Mouse (Mus musculus) midbrain, embryonic 12.5 days (tissue): ENCODE results near the gene Slc39a2. TPM values are rescaled to one million over a fixed set of nuclear protein-coding genes. Genes with fewer than 3 reads are reported as not detected.

Source experiments
- ATAC-seq: fragments of 200-750 bp; cut with Nextera tagmentation; 2 replicates; pipeline ENCODE4 v1.8.0; 2017; ENCODE audit warnings: low read depth, moderate TSS enrichment, moderate library complexity; ENCODE audit not compliant: low FRiP score
- H3K27ac ChIP-seq: fragments of 300-500 bp; sonication (generic); replicated peaks from 2 replicates; pipeline ENCODE4 v1.5.1; 2016; ENCODE audit warnings: mild to moderate bottlenecking
- H3K27me3 ChIP-seq: fragments of 300-500 bp; sonication (generic); 2 replicates; pipeline ENCODE4 v1.6.1; 2016; ENCODE audit warnings: mild to moderate bottlenecking
- H3K36me3 ChIP-seq: fragments of 300-500 bp; sonication (generic); 2 replicates; pipeline ENCODE4 v1.6.1; 2016
- H3K4me1 ChIP-seq: fragments of 300-500 bp; sonication (generic); 2 replicates; pipeline ENCODE4 v1.6.1; 2016
- H3K4me2 ChIP-seq: fragments of 300-500 bp; sonication (generic); replicated peaks from 2 replicates; pipeline ENCODE4 v1.6.1; 2016; ENCODE audit warnings: mild to moderate bottlenecking, moderate library complexity
- H3K4me3 ChIP-seq: fragments of 300-500 bp; sonication (generic); 2 replicates; pipeline ENCODE4 v1.5.1; 2016; ENCODE audit warnings: mild to moderate bottlenecking
- H3K9ac ChIP-seq: fragments of 300-500 bp; sonication (generic); replicated peaks from 2 replicates; pipeline ENCODE4 v1.6.1; 2016; ENCODE audit warnings: mild to moderate bottlenecking, moderate library complexity
- H3K9me3 ChIP-seq: fragments of 300-500 bp; sonication (generic); 2 replicates; pipeline ENCODE4 v1.6.1; 2016; ENCODE audit warnings: mild to moderate bottlenecking
- WGBS: fragments of 180-500 bp; shearing (Covaris S2); methylation state at CpG from one replicate; pipeline ENCODE4 v1.1.7; 2016; 5-methylcytosine and 5-hydroxymethylcytosine counted together
- polyA plus RNA-seq: library from polyadenylated mRNA; unstranded; fragments of >200 nt; fragmentation: Nextera tagmentation; extraction: Ambion mirVana; gene quantifications from 2 replicates; pipeline ENCODE4 v1.2.1, GENCODE M21; 2016

Slc39a2 gene
- polyA plus RNA-seq, 1 experiment from 2014 or later: 1.2 TPM

GRCm38 (mm10) chr14:51904706-51905105 is 12.0 kb downstream of the Slc39a2 start:
- no peak overlapping the region for H3K4me2 ChIP-seq
- no peak overlapping the region for H3K4me3 ChIP-seq
- no peak overlapping the region for H3K27ac ChIP-seq
- H3K4me1 ChIP-seq: no peaks in the 10 kb centered on the region
- 75% methylated on average over 7 of the region's 7 CpGs for WGBS
- H3K9me3 ChIP-seq: no peaks in the 10 kb centered on the region
- H3K36me3 ChIP-seq: no peaks in the 10 kb centered on the region
- H3K27me3 ChIP-seq: 0 out of 2 replicates have a peak, but pooled peaks cover 3% of the 10 kb centered on the region
- no peak for ATAC-seq
- no peak overlapping the region for H3K9ac ChIP-seq

DNA sequence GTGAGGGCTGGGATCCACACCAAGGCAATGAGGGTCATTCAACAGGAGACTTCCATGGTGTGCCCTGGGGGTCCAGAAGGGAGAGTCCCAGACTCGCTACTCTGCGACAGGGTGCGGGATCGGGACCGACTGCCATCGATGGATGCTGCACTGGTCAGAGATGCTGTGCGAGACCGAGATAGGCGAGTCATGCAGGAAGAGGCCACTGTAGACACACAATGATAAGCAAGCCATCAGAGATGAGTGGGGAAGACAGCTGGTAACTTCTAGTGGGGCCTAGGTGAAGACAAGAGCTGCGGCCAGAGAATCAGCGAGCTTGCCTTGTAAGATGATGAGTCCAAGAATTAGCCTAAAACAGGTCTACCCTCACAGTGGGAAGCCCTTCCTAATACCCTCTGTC is 13.4 kb downstream of the Slc39a2 start:
- Histone ChIP-seq H3K9ac (no peak overlapping the region), H3K27me3 (peaks cover 11% of the 10 kb centered on the region; the same call in 1 of the 2 replicates), H3K4me1 (no peaks in the 10 kb centered on the region), H3K36me3 (no peaks in the 10 kb centered on the region), H3K27ac (no peak overlapping the region), H3K9me3 (no peaks in the 10 kb centered on the region), H3K4me2 (no peak overlapping the region), H3K4me3 (no peak overlapping the region)
- 96% methylated on average over 11 of the region's 11 CpGs for WGBS
- no peak for ATAC-seq

- peaks cover 25% of the 10 kb centered on the region for H3K4me1 ChIP-seq
- no peak for ATAC-seq
- H3K9me3 ChIP-seq: no peaks in the 10 kb centered on the region
- no peaks in the 10 kb centered on the region for H3K36me3 ChIP-seq
- no peak overlapping the region for H3K27ac ChIP-seq
- WGBS: 92% methylated on average over 10 of the region's 10 CpGs
- H3K4me2 ChIP-seq: no peak overlapping the region
- peaks cover 46% of the 10 kb centered on the region for H3K27me3 ChIP-seq
- no peak overlapping the region for H3K4me3 ChIP-seq
- H3K9ac ChIP-seq: no peak overlapping the region
Measured at GRCm38 (mm10) chr14:51911301-51911700, 18.6 kb downstream of the Slc39a2 start.

GRCm38 (mm10) chr14:51912391-51913061 is 19.8 kb downstream of the Slc39a2 start:
- Histone ChIP-seq H3K4me3 (peak overlapping the region; percentile 63), H3K9ac (peak overlapping the region; percentile 60; the same call in 1 of the 2 replicates), H3K27ac (no peak overlapping the region), H3K9me3 (no peaks in the 10 kb centered on the region), H3K36me3 (no peaks in the 10 kb centered on the region), H3K4me2 (peak overlapping the region; percentile 100), H3K27me3 (peaks cover 44% of the 10 kb centered on the region), H3K4me1 (peaks cover 25% of the 10 kb centered on the region)
- peak; percentile 28 for ATAC-seq
- WGBS: 12% methylated on average over 14 of the region's 14 CpGs

- peaks cover 44% of the 10 kb centered on the region for H3K27me3 ChIP-seq
- H3K9me3 ChIP-seq: no peaks in the 10 kb centered on the region
- peak overlapping the region; percentile 63 for H3K4me3 ChIP-seq
- no peak overlapping the region for H3K27ac ChIP-seq
- under 1% methylated on average over 57 of the region's 58 CpGs for WGBS
- H3K9ac ChIP-seq: peak overlapping the region; percentile 60
- ATAC-seq: peak; percentile 64
- H3K4me2 ChIP-seq: peak overlapping the region; percentile 100
- peaks cover 25% of the 10 kb centered on the region for H3K4me1 ChIP-seq
- H3K36me3 ChIP-seq: no peaks in the 10 kb centered on the region
Measured at GRCm38 (mm10) chr14:51913062-51913959, 20.6 kb downstream of the Slc39a2 start.

DNA sequence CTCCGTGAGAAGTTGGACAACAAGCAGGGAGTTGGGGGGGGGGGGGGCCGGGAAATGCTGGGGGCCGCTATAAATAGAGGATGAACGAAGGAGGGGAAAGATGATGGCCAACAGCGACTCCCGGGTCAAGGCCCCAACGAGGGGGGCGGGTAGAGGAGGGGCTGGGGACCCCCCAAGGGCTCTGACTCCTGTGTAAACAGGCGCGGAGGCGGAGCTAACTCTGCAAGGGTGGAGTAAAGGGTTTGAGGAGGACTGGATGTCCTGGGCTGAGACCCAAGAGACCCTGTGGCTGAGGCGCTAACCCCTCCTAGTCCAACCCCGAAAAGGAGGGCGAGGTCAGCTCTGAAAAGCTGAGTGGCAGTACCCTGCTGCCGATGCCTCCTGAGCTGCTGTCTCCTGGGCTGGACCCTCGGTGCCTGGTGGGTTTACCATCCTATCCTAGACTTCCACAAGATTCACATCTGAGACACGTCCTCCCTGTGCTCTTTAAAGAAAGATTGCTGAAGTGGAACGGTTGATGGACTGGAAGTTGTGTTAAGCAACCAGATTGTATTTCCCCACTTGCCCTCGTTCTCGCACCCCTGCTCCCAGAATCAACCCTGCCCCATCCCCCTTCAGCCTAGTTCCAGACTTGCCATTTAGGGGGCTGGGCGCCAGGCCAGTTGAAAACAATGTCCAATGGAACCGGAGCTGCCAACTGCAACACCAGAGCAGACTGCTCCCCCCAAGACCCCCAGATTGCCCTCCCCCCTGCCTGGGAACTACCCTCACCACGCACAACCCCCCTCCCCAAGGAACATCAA is 21.5 kb downstream of the Slc39a2 start, which contains the start of gene Ndrg2:
TSS of gene Ndrg2 (minus strand) at position 199 of the 803 bp plus-strand sequence.
- no peaks in the 10 kb centered on the region for H3K36me3 ChIP-seq
- H3K4me3 ChIP-seq: peak within 1 kb of the TSS; percentile 63
- H3K4me2 ChIP-seq: peak within 1 kb of the TSS; percentile 100
- no peaks in the 10 kb centered on the region for H3K9me3 ChIP-seq
- H3K27me3 ChIP-seq: peaks cover 44% of the 10 kb centered on the region
- 3% methylated on average over 21 of the region's 23 CpGs for WGBS
- H3K9ac ChIP-seq: peak within 1 kb of the TSS; percentile 60
- H3K27ac ChIP-seq: no peak within 1 kb of the TSS
- peaks cover 25% of the 10 kb centered on the region for H3K4me1 ChIP-seq
- ATAC-seq: peak; percentile 72

GRCm38 (mm10) chr14:51915030-51915429 is 22.3 kb downstream of the Slc39a2 start:
- H3K27me3 ChIP-seq: peaks cover 44% of the 10 kb centered on the region
- no peak overlapping the region for H3K9ac ChIP-seq
- ATAC-seq: no peak
- H3K9me3 ChIP-seq: no peaks in the 10 kb centered on the region
- H3K4me3 ChIP-seq: no peak overlapping the region
- WGBS: 45% methylated on average over 3 of the region's 3 CpGs
- no peaks in the 10 kb centered on the region for H3K36me3 ChIP-seq
- H3K4me1 ChIP-seq: peaks cover 25% of the 10 kb centered on the region
- no peak overlapping the region for H3K27ac ChIP-seq
- H3K4me2 ChIP-seq: no peak overlapping the region

GRCm38 (mm10) chr14:51916539-51916938 is 23.9 kb downstream of the Slc39a2 start:
- no peak for ATAC-seq
- Histone ChIP-seq H3K9me3 (no peaks in the 10 kb centered on the region), H3K27me3 (peaks cover 31% of the 10 kb centered on the region), H3K36me3 (no peaks in the 10 kb centered on the region), H3K27ac (no peak overlapping the region), H3K4me3 (no peak overlapping the region), H3K4me2 (no peak overlapping the region), H3K9ac (no peak overlapping the region), H3K4me1 (peaks cover 25% of the 10 kb centered on the region)
- WGBS: 90% methylated on average over 4 of the region's 4 CpGs

DNA sequence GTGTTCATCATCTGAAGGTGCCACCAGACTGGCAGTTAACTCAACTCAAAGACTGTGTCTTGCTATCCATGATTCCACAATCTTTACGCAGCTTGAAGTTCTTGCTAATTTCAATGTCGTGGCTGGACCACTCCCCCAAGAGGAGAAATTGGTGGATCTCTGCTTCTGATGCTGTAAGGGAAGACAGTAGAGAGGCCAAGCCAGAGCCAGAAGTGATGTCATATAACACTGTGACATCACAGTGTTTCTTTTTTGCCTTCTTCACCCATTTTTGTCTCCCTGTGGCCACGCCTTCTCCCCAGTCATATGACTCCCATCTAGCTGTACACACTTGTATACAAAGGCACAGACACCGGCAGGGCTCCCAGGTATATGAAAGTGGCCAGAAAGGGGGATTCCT is 25.4 kb downstream of the Slc39a2 start, which contains the start of gene Tppp2:
TSS of gene Tppp2 (plus strand) at position 301 of the 400 bp plus-strand sequence.
- no peaks in the 10 kb centered on the region for H3K36me3 ChIP-seq
- H3K27ac ChIP-seq: no peak within 1 kb of the TSS
- no peak within 1 kb of the TSS for H3K4me3 ChIP-seq
- H3K4me2 ChIP-seq: no peak within 1 kb of the TSS
- H3K4me1 ChIP-seq: peaks cover 18% of the 10 kb centered on the region
- H3K9me3 ChIP-seq: no peaks in the 10 kb centered on the region
- H3K9ac ChIP-seq: no peak within 1 kb of the TSS
- no peak for ATAC-seq
- WGBS: 85% methylated on average over 4 of the region's 4 CpGs
- H3K27me3 ChIP-seq: peaks cover 17% of the 10 kb centered on the region

DNA sequence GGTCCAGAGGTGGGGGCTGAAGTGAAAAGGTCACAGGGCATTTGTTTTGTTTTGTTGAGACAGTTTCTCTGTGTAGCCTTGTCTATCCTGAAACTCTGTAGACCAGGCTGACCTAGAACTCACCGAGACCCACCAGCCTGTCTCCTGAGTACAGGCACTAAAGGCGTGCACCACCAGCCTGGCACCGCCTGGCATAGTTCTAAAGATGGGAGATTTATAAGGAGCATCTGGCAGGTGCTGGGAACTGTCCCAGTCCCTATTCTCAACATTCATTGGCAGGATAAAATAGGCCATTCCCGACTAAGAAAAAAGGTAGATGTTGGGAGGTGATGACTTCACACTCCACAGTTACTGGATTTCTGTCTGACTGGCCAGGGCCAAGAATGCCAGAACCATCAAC is 26.3 kb downstream of the Slc39a2 start:
- Histone ChIP-seq H3K4me3 (no peak overlapping the region), H3K9me3 (no peaks in the 10 kb centered on the region), H3K27me3 (peaks cover 9% of the 10 kb centered on the region), H3K27ac (no peak overlapping the region), H3K36me3 (no peaks in the 10 kb centered on the region), H3K4me2 (no peak overlapping the region), H3K9ac (no peak overlapping the region), H3K4me1 (peaks cover 11% of the 10 kb centered on the region)
- no peak for ATAC-seq
- WGBS: 87% methylated on average over 4 of the region's 4 CpGs

DNA sequence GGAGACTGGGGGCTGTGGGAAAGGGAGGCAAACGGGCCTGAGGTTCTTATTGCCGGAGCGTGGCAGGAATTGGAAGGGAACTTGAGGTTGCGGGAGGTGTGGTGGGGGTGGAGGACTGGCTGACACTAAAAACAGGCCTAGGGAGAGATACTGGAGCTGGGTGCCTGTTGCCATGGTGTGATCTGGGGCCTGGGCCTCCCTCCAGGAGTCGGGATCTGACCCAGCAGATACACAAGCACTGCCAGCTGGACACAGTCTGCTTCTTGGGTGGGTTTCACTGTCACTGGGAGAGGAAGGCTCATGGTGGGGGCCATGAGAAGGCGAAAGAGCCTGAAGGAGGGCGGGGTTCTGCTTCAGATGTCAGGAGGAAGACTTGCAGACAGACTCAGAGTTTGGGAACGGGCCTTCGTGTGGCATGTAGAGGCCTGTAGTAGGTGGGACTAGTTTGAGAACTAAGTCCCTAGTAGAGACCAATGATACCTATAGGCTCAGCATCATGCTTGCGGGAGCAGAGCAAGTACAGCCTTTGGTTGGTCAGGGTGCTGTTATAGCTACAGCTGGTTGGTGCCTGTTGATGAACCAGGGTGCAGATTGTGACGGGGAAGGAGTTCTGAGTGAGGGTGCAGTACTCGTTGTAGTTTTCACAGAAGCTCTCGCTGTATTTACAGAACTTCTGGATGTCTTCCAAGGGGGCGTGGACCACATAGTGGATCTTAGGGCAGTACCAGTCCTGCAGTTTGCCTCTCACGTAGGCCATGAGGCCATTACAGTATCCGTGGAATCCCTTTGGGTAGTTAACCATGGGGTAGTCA is 29.3 kb downstream of the Slc39a2 start:
- 87% methylated on average over 16 of the region's 16 CpGs for WGBS

More for the DNA sequence above, 29.3 kb downstream of the Slc39a2 start:
- no peak overlapping the region for H3K4me2 ChIP-seq
- H3K9me3 ChIP-seq: no peaks in the 10 kb centered on the region
- H3K9ac ChIP-seq: no peak overlapping the region
- no peaks in the 10 kb centered on the region for H3K36me3 ChIP-seq
- no peaks in the 10 kb centered on the region; the same call in 1 of the 2 replicates for H3K27me3 ChIP-seq
- H3K4me3 ChIP-seq: no peak overlapping the region
- no peak for ATAC-seq
- no peaks in the 10 kb centered on the region for H3K4me1 ChIP-seq
- no peak overlapping the region for H3K27ac ChIP-seq
